Comparison of ENCODE assay signal across 15 mouse cellular contexts in the genomic region with DNA sequence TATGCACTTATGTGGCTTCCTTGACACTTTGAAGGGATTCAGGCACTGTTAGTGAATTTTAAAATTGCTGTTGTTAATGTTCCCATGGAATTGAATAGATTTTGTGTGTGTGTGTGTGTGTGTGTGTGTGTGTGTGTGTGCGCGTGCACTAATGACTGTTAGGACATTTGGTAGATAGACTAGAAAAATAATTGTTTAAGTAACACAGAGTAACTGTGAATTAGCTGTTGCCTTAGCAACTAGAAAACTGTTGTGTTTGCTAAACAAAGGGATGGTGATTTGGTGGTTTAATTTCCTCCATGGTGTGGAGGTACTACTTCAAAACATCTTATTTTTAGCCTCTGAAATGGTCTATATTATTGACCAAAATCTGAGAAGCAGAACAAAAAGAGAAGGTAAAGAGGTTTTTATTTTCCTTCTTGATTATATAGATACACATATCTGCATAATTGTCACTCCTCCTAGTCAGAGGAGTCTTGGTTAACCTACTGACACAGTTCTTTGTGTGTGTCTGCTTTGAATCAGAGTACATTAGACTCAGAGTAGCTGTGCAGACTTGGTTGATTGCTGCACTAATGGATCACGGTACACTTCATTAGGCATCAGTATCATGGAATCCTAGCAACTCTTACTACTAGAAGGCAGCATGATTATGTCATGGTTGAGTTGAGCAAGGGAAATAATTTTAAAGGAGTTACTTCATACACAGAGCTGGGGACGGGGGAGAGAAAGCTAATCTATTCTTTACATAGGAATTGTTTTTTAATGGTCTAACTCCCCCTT. TPM values are rescaled to one million over a fixed set of nuclear protein-coding genes. Genes with fewer than 3 reads are reported as not detected.
DNase-seq lines count a peak whose midpoint lies in the region; ATAC-seq and TF ChIP-seq lines count a peak whose summit lies in the region.
"Had no signal": no experiment of that assay in that cellular context is flagged by ENCODE, and none has a peak within 500 bp of the region (broad histone marks: within the 10 kb centered on the region; RNA-seq: fewer than 3 reads in every experiment).

No protein-coding gene starts in this region.

- no peaks in the 10 kb centered on the region; the same call in 1 of the 2 replicates for H3K4me1 ChIP-seq in lung, embryonic 16.5 days (replicated peaks; ENCODE audit: control insufficient read depth, insufficient read depth, low read length)
- peaks cover 6% of the 10 kb centered on the region for H3K4me1 ChIP-seq in lung, adult 2 months (ENCODE audit: control insufficient read depth, insufficient read depth, low read length)
- H3K4me1 ChIP-seq in forebrain, embryonic 14.5 days (ENCODE audit: control insufficient read depth, insufficient read depth, low read length), result peaks cover 11% of the 10 kb centered on the region
- peaks cover 13% of the 10 kb centered on the region for H3K4me1 ChIP-seq in neural tube, embryonic 15.5 days

- H3K4me2 ChIP-seq in lung, embryonic 16.5 days (ENCODE audit: low read depth, low read length), result no peak overlapping the region
- no peak overlapping the region for H3K4me2 ChIP-seq in forebrain, embryonic 14.5 days (ENCODE audit: low read length)
- no peak overlapping the region for H3K4me2 ChIP-seq in neural tube, embryonic 15.5 days
- H3K4me2 ChIP-seq: heart, embryonic 15.5 days; liver, embryonic 11.5 days had no signal

- no peak overlapping the region for H3K9ac ChIP-seq in lung, embryonic 16.5 days (ENCODE audit: low read length)
- no peak overlapping the region for H3K9ac ChIP-seq in forebrain, embryonic 14.5 days (ENCODE audit: low read length)
- no peak overlapping the region for H3K9ac ChIP-seq in neural tube, embryonic 15.5 days (replicated peaks)
- H3K9ac ChIP-seq: heart, embryonic 15.5 days had no signal

- H3K4me3 ChIP-seq in lung, embryonic 16.5 days (ENCODE audit: low read length), result no peak overlapping the region
- no peak overlapping the region for H3K4me3 ChIP-seq in lung, adult 2 months (replicated peaks; ENCODE audit: extremely low read depth, low read depth, low read length)
- H3K4me3 ChIP-seq in forebrain, embryonic 14.5 days (ENCODE audit: low read depth, low read length), result no peak overlapping the region
- no peak overlapping the region for H3K4me3 ChIP-seq in neural tube, embryonic 15.5 days (replicated peaks)
- H3K4me3 ChIP-seq: heart, embryonic 15.5 days had no signal

- no peak for DNase-seq in lung, adult 2 months
- DNase-seq in forebrain, embryonic 14.5 days (ENCODE audit: low spot score), result peak; percentile 55
- DNase-seq in mesoderm, embryonic 11.5 days (ENCODE audit: low read depth, low spot score), result peak; percentile 10
- no peak for DNase-seq in kidney, postnatal 4 days
- DNase-seq in cerebellum, postnatal 36 days, result no peak
- DNase-seq in cerebellum, adult 8-10 months, result no peak
- DNase-seq: adrenal gland, postnatal 10 days; B cell, adult 2 months; layer of hippocampus, adult 9-11 months; lung, postnatal 36 days; spleen, adult 18-20 months had no signal

- H3K9me3 ChIP-seq in lung, embryonic 16.5 days (ENCODE audit: control insufficient read depth, low read length), result no peaks in the 10 kb centered on the region
- H3K9me3 ChIP-seq in forebrain, embryonic 14.5 days (replicated peaks; ENCODE audit: control insufficient read depth, low read length), result no peaks in the 10 kb centered on the region
- no peaks in the 10 kb centered on the region for H3K9me3 ChIP-seq in neural tube, embryonic 15.5 days (replicated peaks)
- H3K9me3 ChIP-seq: heart, embryonic 15.5 days had no signal

- TF ChIP-seq POLR2A in lung, adult 2 months (IDR thresholded peaks at IDR 0.05; ENCODE audit: borderline replicate concordance, extremely low read depth, low read depth, low read length), result no peak

- H3K27ac ChIP-seq in lung, embryonic 16.5 days (ENCODE audit: low read length), result no peak overlapping the region
- no peak overlapping the region for H3K27ac ChIP-seq in forebrain, embryonic 14.5 days (ENCODE audit: low read depth, low read length)
- H3K27ac ChIP-seq in neural tube, embryonic 15.5 days (replicated peaks), result peak overlapping the region; percentile 61
- H3K27ac ChIP-seq: heart, embryonic 15.5 days had no signal

- no peaks in the 10 kb centered on the region for H3K36me3 ChIP-seq in lung, embryonic 16.5 days (ENCODE audit: control insufficient read depth, insufficient read depth, low read length)
- no peaks in the 10 kb centered on the region for H3K36me3 ChIP-seq in forebrain, embryonic 14.5 days (ENCODE audit: control insufficient read depth, insufficient read depth, low read length)
- no peaks in the 10 kb centered on the region for H3K36me3 ChIP-seq in neural tube, embryonic 15.5 days
- H3K36me3 ChIP-seq: heart, embryonic 15.5 days had no signal

- H3K27me3 ChIP-seq in lung, embryonic 16.5 days (ENCODE audit: control insufficient read depth, insufficient read depth, low read depth, low read length), result no peaks in the 10 kb centered on the region
- H3K27me3 ChIP-seq in forebrain, embryonic 14.5 days (replicated peaks; ENCODE audit: control insufficient read depth, insufficient read depth, low read length), result no peaks in the 10 kb centered on the region
- H3K27me3 ChIP-seq in neural tube, embryonic 15.5 days (replicated peaks), result no peaks in the 10 kb centered on the region
- H3K27me3 ChIP-seq: heart, embryonic 15.5 days had no signal

- 82% methylated on average over 4 of the region's 4 CpGs for WGBS in lung, embryonic 16.5 days
- 76% methylated on average over 4 of the region's 4 CpGs for WGBS in lung, adult 2 months
- WGBS in forebrain, embryonic 14.5 days, result 17% methylated on average over 4 of the region's 4 CpGs
- WGBS in neural tube, embryonic 15.5 days, result 50% methylated on average over 4 of the region's 4 CpGs

- TF ChIP-seq CTCF in lung, adult 2 months (IDR thresholded peaks at IDR 0.05; ENCODE audit: insufficient read depth, low read length), result no peak

- ATAC-seq in lung, embryonic 16.5 days (ENCODE audit: low read depth), result peak; percentile 31; the same call in 1 of the 2 replicates
- peak; percentile 84 for ATAC-seq in forebrain, embryonic 14.5 days
- peak; percentile 73 for ATAC-seq in neural tube, embryonic 15.5 days (ENCODE audit: low FRiP score)

RNA-seq across cellular contexts. Expression of a gene that starts 50.6 kb away (rescaled TPM):
- polyA plus RNA-seq in lung, embryonic 16.5 days (2015; fragmentation: Nextera tagmentation; extraction: Ambion mirVana), result 44.5 and 49.5 TPM in 2 replicates
- polyA plus RNA-seq in lung, adult 2 months (2012; rRNA removed), result 7.1 and 12.0 TPM in 2 replicates
- polyA plus RNA-seq in forebrain, embryonic 14.5 days (2014; fragmentation: Nextera tagmentation; extraction: Ambion mirVana), result 81.5 and 87.3 TPM in 2 replicates
- 75.1 and 81.1 TPM in 2 replicates for polyA plus RNA-seq in neural tube, embryonic 15.5 days (2015; fragmentation: Nextera tagmentation; extraction: Ambion mirVana)

RNA-seq across cellular contexts. Expression of a gene that starts 50.9 kb away (rescaled TPM):
- 62.5 and 64.1 TPM in 2 replicates for polyA plus RNA-seq in lung, embryonic 16.5 days (2015; fragmentation: Nextera tagmentation; extraction: Ambion mirVana)
- 4.9 and 7.9 TPM in 2 replicates for polyA plus RNA-seq in lung, adult 2 months (2012; rRNA removed)
- polyA plus RNA-seq in forebrain, embryonic 14.5 days (2014; fragmentation: Nextera tagmentation; extraction: Ambion mirVana), result 57.3 and 75.4 TPM in 2 replicates
- polyA plus RNA-seq in neural tube, embryonic 15.5 days (2015; fragmentation: Nextera tagmentation; extraction: Ambion mirVana), result 68.7 and 70.2 TPM in 2 replicates

Comparison
In these comparisons a context has a peak if more than half of its experiments do, and no peak if none do; other contexts are left out.
1. ATAC-seq: peak in every context shown above with its lines; median percentile 84 in forebrain, embryonic 14.5 days; 73 in neural tube, embryonic 15.5 days; 31 in lung, embryonic 16.5 days.
2. DNase-seq: peak in forebrain, embryonic 14.5 days (single experiment) and mesoderm, embryonic 11.5 days (single experiment); none in lung, adult 2 months (single experiment), kidney, postnatal 4 days (0 of 2), cerebellum, postnatal 36 days (0 of 2) and cerebellum, adult 8-10 months (single experiment).